Mouse (Mus musculus): Measurements from ENCODE around the gene Oser1. TPM values are rescaled to one million over a fixed set of nuclear protein-coding genes. Genes with fewer than 3 reads are reported as not detected.
A peak's percentile ranks its signal among the peaks of the same experiment; 100 is the strongest.

The Oser1 gene
- polyA plus RNA-seq, 1 experiment, result 39.4 TPM

DNA sequence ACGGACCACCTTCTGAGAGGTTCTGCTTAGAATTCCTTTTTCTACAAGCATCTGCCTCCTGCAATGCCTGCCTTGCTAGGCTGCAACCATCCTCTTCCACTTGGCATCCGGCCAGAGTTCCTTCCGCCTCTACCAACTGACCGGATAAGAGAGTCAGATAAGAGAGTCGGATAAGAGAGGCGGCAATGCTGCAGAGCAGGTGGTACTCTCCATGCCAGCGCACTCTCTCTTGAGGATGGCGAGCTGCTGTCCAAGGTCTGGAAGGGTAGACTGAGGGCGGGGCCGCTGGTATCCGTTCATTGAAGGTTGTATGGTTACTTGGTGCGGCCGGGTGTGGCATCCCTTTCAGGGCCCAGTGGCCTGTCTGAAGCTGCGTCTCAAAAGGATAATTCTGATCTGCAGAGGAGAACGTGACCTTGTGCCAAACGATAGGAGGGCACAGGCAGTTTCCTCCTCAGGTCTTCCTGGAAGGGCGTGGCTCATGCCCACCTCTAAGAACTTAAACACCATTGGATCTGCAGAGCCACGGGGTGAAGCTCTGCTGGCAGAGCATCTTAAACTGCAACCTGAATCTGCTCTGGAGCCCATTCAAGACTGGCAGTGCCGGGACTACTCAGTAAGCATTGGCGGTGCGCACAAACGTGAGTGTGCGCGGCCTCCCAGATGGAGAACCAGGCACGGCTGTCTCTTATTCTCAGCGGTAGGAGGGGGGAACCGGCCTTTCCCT lies 34.2 kb upstream of the Oser1 start:
- peak overlapping the region; percentile 66 for H3K27ac ChIP-seq (ENCODE audit: insufficient read depth, low read length)

DNA sequence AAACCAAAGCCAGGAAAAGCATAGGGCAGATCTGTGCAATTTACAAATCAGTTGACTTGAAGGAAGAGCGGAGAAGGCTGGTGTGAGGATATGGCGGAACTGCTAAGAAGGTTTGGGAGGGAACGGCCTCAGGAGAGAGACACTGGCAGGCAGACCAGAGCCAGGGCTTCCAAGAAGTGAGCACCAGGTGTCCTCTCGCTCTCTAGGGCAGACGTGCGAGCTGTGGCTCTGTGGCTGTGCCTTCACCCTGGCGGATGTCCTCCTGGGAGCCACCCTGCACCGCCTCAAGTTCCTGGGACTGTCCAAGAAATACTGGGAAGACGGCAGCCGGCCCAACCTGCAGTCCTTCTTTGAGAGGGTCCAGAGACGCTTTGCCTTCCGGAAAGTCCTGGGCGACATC lies 28.9 kb upstream of the Oser1 start:
- no peak overlapping the region for H3K27ac ChIP-seq (ENCODE audit: insufficient read depth, low read length)
- H3K27me3 ChIP-seq (ENCODE audit: control insufficient read depth, insufficient read depth, low read length), result no peaks in the 10 kb centered on the region
- DNase-seq, result no peak
- no peak overlapping the region for H3K4me3 ChIP-seq (replicated peaks; ENCODE audit: insufficient read depth, low read depth, low read length)
- WGBS, result 82% methylated on average over 13 of the region's 13 CpGs
- H3K4me1 ChIP-seq (ENCODE audit: control insufficient read depth, insufficient read depth, low read length), result peaks cover 18% of the 10 kb centered on the region
- TF ChIP-seq POLR2A (IDR thresholded peaks at IDR 0.05; ENCODE audit: borderline replicate concordance, insufficient read depth, low read length), result no peak
- TF ChIP-seq CTCF (IDR thresholded peaks at IDR 0.05; ENCODE audit: borderline replicate concordance, insufficient read depth, low read depth, low read length), result no peak

More for the DNA sequence above, 34.2 kb upstream of the Oser1 start:
- peak; percentile 56 to 58 for DNase-seq
- 0 out of 2 replicates have a peak, but pooled peaks have one; percentile 32 for TF ChIP-seq POLR2A (IDR thresholded peaks at IDR 0.05; ENCODE audit: borderline replicate concordance, insufficient read depth, low read length)
- no peak for TF ChIP-seq CTCF (IDR thresholded peaks at IDR 0.05; ENCODE audit: borderline replicate concordance, insufficient read depth, low read depth, low read length)
- WGBS, result 27% methylated on average over 27 of the region's 27 CpGs
- Histone ChIP-seq H3K4me1 (ENCODE audit: control insufficient read depth, insufficient read depth, low read length) (peaks cover 14% of the 10 kb centered on the region), H3K27me3 (ENCODE audit: control insufficient read depth, insufficient read depth, low read length) (no peaks in the 10 kb centered on the region), H3K4me3 (replicated peaks; ENCODE audit: insufficient read depth, low read depth, low read length) (peak overlapping the region; percentile 59)

DNA sequence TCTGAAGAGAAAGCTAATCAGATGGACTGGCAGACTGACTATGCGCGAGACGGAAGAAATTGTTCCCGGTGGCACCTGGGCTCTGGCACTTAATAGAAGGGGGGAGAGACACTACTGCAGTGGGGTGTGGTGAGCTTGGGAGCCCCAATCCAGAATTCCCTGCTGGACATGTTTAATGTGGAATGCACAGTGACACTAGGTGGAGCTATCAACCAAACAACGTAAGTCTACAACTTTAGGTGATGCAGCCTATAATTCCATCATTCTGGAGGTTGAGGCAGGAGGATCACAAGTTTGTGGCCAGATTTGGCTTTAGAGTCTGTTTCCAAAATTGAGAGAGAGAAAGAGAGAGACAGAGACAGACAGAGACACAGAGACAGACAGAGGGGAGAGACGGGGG lies 28.2 kb upstream of the Oser1 start:
- Histone ChIP-seq H3K4me3 (replicated peaks; ENCODE audit: insufficient read depth, low read depth, low read length) (no peak overlapping the region), H3K4me1 (ENCODE audit: control insufficient read depth, insufficient read depth, low read length) (peaks cover 14% of the 10 kb centered on the region), H3K27ac (ENCODE audit: insufficient read depth, low read length) (no peak overlapping the region), H3K27me3 (ENCODE audit: control insufficient read depth, insufficient read depth, low read length) (no peaks in the 10 kb centered on the region)
- 86% methylated on average over 6 of the region's 6 CpGs for WGBS
- TF ChIP-seq POLR2A (IDR thresholded peaks at IDR 0.05; ENCODE audit: borderline replicate concordance, insufficient read depth, low read length) (no peak), CTCF (IDR thresholded peaks at IDR 0.05; ENCODE audit: borderline replicate concordance, insufficient read depth, low read depth, low read length) (peak; percentile 34; the same call in 1 of the 2 replicates)
- no peak for DNase-seq

DNA sequence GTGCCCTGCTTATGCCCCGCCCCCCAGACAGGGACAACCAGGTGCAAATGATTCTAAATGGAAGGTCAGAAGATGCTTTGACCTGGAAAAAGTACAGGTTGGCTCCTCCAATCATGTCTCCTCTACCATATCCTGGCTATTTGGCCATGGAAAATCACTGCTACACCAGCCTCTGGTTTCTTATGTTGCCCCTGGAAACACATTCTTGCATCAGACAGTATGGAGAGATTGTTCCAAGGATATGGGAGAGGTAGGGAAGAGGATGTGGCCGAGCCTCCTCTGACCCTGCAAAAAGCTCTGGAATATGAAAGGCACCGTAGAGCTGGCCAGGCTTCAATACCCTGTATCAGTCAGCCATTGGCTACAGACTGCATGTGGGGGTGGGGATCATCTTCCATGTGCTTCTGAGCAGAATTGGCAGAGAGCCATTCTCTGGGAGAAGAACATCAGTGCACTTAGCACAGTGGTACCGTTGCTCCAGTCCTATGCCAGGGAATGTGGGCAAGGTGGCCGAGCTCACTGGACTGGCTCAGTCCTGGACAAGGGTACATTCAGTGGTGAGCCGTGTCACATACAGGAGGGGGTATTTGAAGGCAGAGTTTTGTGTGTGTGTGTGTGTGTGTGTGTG lies 26.3 kb upstream of the Oser1 start:
- H3K27ac ChIP-seq (ENCODE audit: insufficient read depth, low read length), result peak overlapping the region; percentile 20; the same call in 1 of the 2 replicates
- H3K4me3 ChIP-seq (replicated peaks; ENCODE audit: insufficient read depth, low read depth, low read length), result no peak overlapping the region
- no peaks in the 10 kb centered on the region for H3K27me3 ChIP-seq (ENCODE audit: control insufficient read depth, insufficient read depth, low read length)
- peak in 1 of 2 experiments; percentile 55 for DNase-seq
- peaks cover 18% of the 10 kb centered on the region for H3K4me1 ChIP-seq (ENCODE audit: control insufficient read depth, insufficient read depth, low read length)
- 19% methylated on average over 6 of the region's 6 CpGs for WGBS
- TF ChIP-seq POLR2A (IDR thresholded peaks at IDR 0.05; ENCODE audit: borderline replicate concordance, insufficient read depth, low read length) (no peak), CTCF (IDR thresholded peaks at IDR 0.05; ENCODE audit: borderline replicate concordance, insufficient read depth, low read depth, low read length) (no peak)

DNA sequence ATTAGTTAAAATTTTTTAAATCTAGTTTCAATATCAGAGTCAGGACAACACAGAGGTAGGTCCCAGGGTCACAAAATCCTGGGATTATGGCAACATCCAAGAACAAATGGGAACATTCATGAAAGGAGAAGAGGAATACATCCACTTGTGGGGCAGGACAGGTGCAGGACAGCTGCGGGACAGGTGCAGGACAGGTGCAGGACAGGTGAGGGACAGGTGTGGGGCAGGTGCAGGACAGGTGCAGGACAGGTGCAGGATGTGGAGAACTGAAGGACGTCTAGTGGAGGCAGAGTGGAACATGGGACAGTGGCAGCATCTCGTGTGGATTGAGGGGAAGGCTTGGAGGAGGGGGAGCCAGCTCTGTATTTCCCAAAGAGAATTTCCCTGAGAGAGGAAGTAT lies 24.8 kb upstream of the Oser1 start:
- DNase-seq, result no peak
- Histone ChIP-seq H3K4me1 (ENCODE audit: control insufficient read depth, insufficient read depth, low read length) (peaks cover 32% of the 10 kb centered on the region), H3K27ac (ENCODE audit: insufficient read depth, low read length) (no peak overlapping the region), H3K4me3 (replicated peaks; ENCODE audit: insufficient read depth, low read depth, low read length) (no peak overlapping the region), H3K27me3 (ENCODE audit: control insufficient read depth, insufficient read depth, low read length) (no peaks in the 10 kb centered on the region)
- WGBS, result 67% methylated on average over 3 of the region's 3 CpGs
- TF ChIP-seq CTCF (IDR thresholded peaks at IDR 0.05; ENCODE audit: borderline replicate concordance, insufficient read depth, low read depth, low read length), result no peak
- no peak for TF ChIP-seq POLR2A (IDR thresholded peaks at IDR 0.05; ENCODE audit: borderline replicate concordance, insufficient read depth, low read length)

DNA sequence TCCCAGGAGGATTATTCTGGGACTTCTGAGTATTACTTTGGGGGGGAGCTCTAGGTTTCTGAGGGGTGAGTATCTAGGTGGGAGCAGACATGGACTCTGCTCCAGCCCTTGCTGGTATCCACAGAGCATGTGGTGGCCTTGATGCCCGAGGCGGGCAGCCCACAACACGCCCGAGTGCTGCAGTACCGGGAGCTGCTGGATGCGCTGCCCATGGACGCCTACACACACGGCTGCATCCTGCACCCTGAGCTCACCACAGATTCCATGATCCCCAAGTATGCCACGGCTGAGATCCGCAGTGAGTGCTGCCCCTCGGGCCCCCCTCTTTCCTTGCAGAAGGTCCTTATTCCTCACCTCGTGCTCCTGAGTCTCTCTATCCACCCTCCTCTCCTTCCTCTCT lies 22.9 kb upstream of the Oser1 start:
- H3K4me1 ChIP-seq (ENCODE audit: control insufficient read depth, insufficient read depth, low read length), result peaks cover 46% of the 10 kb centered on the region
- no peak overlapping the region for H3K27ac ChIP-seq (ENCODE audit: insufficient read depth, low read length)
- no peak overlapping the region for H3K4me3 ChIP-seq (replicated peaks; ENCODE audit: insufficient read depth, low read depth, low read length)
- H3K27me3 ChIP-seq (ENCODE audit: control insufficient read depth, insufficient read depth, low read length), result no peaks in the 10 kb centered on the region
- DNase-seq, result no peak
- no peak for TF ChIP-seq CTCF (IDR thresholded peaks at IDR 0.05; ENCODE audit: borderline replicate concordance, insufficient read depth, low read depth, low read length)
- TF ChIP-seq POLR2A (IDR thresholded peaks at IDR 0.05; ENCODE audit: borderline replicate concordance, insufficient read depth, low read length), result no peak
- 83% methylated on average over 12 of the region's 12 CpGs for WGBS

DNA sequence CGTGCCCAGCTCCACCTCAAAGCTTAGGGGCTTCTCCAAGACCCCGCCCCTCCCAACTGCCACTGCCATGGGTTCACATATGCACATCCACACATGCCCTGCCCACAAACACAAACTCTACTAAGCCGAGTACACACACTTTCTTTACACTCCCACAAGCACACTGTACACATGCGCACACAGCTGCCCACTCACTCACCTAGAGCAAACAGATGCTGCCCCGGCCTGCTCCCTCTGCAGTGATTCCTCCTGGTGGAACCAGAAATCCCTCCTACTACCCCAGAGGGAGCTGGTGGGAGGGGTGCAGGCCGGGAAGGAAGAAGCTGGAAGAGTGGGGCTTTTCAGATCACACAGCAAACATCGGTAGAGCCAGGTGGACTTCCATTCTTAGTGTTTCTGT lies 19.5 kb upstream of the Oser1 start:
- Histone ChIP-seq H3K4me3 (replicated peaks; ENCODE audit: insufficient read depth, low read depth, low read length) (no peak overlapping the region), H3K27ac (ENCODE audit: insufficient read depth, low read length) (peak overlapping the region; percentile 44), H3K4me1 (ENCODE audit: control insufficient read depth, insufficient read depth, low read length) (peaks cover 49% of the 10 kb centered on the region), H3K27me3 (ENCODE audit: control insufficient read depth, insufficient read depth, low read length) (no peaks in the 10 kb centered on the region)
- TF ChIP-seq POLR2A (IDR thresholded peaks at IDR 0.05; ENCODE audit: borderline replicate concordance, insufficient read depth, low read length) (no peak), CTCF (IDR thresholded peaks at IDR 0.05; ENCODE audit: borderline replicate concordance, insufficient read depth, low read depth, low read length) (no peak)
- WGBS, result 50% methylated on average over 7 of the region's 7 CpGs
- no peak for DNase-seq

DNA sequence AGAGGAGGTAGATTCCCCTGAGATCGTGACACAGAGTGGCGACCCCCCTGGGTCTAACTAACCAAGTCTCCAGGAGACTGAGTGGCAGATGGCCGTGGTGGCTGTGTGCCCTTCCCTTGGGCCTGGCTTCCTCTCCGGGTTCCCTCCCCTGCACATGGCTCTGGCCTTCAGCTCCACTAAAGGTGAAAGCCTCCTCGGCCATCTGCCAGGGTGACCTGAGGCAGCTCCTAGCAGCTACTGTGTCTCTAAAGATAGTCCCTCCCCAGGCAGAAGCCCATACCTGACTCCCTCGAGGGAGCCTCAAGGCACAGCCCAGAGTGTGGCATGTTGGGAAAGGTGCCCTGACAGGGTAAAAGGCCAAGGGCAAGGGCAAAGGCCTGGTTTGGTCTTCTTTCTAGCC lies 19.0 kb upstream of the Oser1 start:
- Histone ChIP-seq H3K4me3 (replicated peaks; ENCODE audit: insufficient read depth, low read depth, low read length) (no peak overlapping the region), H3K27ac (ENCODE audit: insufficient read depth, low read length) (peak overlapping the region; percentile 44), H3K27me3 (ENCODE audit: control insufficient read depth, insufficient read depth, low read length) (no peaks in the 10 kb centered on the region), H3K4me1 (ENCODE audit: control insufficient read depth, insufficient read depth, low read length) (peaks cover 49% of the 10 kb centered on the region)
- peak; percentile 89 to 92 for DNase-seq
- WGBS, result 5% methylated on average over 6 of the region's 6 CpGs
- TF ChIP-seq CTCF (IDR thresholded peaks at IDR 0.05; ENCODE audit: borderline replicate concordance, insufficient read depth, low read depth, low read length) (no peak), POLR2A (IDR thresholded peaks at IDR 0.05; ENCODE audit: borderline replicate concordance, insufficient read depth, low read length) (no peak)
